Mouse (Mus musculus): ENCODE measurements around the gene Snrpb. TPM values are rescaled to one million over a fixed set of nuclear protein-coding genes. Genes with fewer than 3 reads are reported as not detected.

The Snrpb gene
- total and polyA plus RNA-seq, 3 experiments = 590 to 1,572 (median 810) TPM

GRCm38 (mm10) chr2:130155851-130156250, 23.4 kb downstream of the Snrpb start:
- no peak for DNase-seq (ENCODE audit: low read depth, low spot score)
- Histone ChIP-seq H3K36me3 (ENCODE audit: control insufficient read depth in 1 of 2, insufficient read depth in 2 of 2, low read length in 2 of 2) (no peaks in the 10 kb centered on the region; a peak in 1 of 4 replicates), H3K79me2 (ENCODE audit: control insufficient read depth, insufficient read depth, low read length, poor library complexity) (no peaks in the 10 kb centered on the region), H3K4me1 (ENCODE audit: control insufficient read depth in 1 of 2, insufficient read depth in 2 of 2, low read length in 2 of 2) (peaks cover 0 to 5% of the 10 kb centered on the region in 2 experiments; a peak in 3 of 4 replicates), H3K4me3 (ENCODE audit: control insufficient read depth in 1 of 2, insufficient read depth in 1 of 2, low read depth in 2 of 2, low read length in 2 of 2) (no peak overlapping the region), H3K9ac (ENCODE audit: control insufficient read depth, low read depth, low read length, poor library complexity, severe bottlenecking) (no peak overlapping the region), H3K9me3 (replicated peaks; ENCODE audit: insufficient read depth, low read length) (no peaks in the 10 kb centered on the region), H3K27ac (ENCODE audit: control insufficient read depth, low read depth, low read length) (no peak overlapping the region), H3K27me3 (ENCODE audit: control insufficient read depth in 1 of 2, insufficient read depth in 2 of 2, low read length in 2 of 2) (peaks cover 0 to 2% of the 10 kb centered on the region in 2 experiments; a peak in 3 of 4 replicates)
- TF ChIP-seq POLR2AphosphoS5 (IDR thresholded peaks at IDR 0.05; ENCODE audit: borderline replicate concordance, low read depth, low read length) (no peak), ELF1 (IDR thresholded peaks at IDR 0.05; ENCODE audit: low read depth, low read length) (no peak), USF1 (IDR thresholded peaks at IDR 0.05; ENCODE audit: low read depth, low read length) (no peak), KAT2A (conservative IDR thresholded peaks at IDR 0.05; ENCODE audit: low read depth, low read length) (no peak), TCF12 (IDR thresholded peaks at IDR 0.05; ENCODE audit: low read depth, low read length) (no peak), ZMIZ1 (IDR thresholded peaks at IDR 0.05; ENCODE audit: low read depth, low read length) (no peak), CHD1 (IDR thresholded peaks at IDR 0.05; ENCODE audit: low read depth, low read length) (no peak), HCFC1 (IDR thresholded peaks at IDR 0.05; ENCODE audit: low read depth, low read length) (no peak), MYC (IDR thresholded peaks at IDR 0.05; ENCODE audit: low read depth, low read length) (no peak), SMC3 (IDR thresholded peaks at IDR 0.05; ENCODE audit: low read depth, low read length) (no peak), ZNF384 (IDR thresholded peaks at IDR 0.05; ENCODE audit: low read depth, low read length) (no peak), GATA1 (IDR thresholded peaks at IDR 0.05; ENCODE audit: low read depth, low read length) (no peak), TBP (IDR thresholded peaks at IDR 0.05; ENCODE audit: low read depth, low read length) (no peak), GABPA (IDR thresholded peaks at IDR 0.05; ENCODE audit: low read depth, low read length) (no peak), POLR2AphosphoS2 (IDR thresholded peaks at IDR 0.05; ENCODE audit: low read length) (no peak), RCOR1 (IDR thresholded peaks at IDR 0.05; ENCODE audit: low read depth, low read length) (no peak), CTCF (IDR thresholded peaks at IDR 0.05 in 2 of 3, conservative IDR thresholded peaks at IDR 0.05 in 1 of 3; ENCODE audit: control insufficient read depth in 1 of 3, insufficient read depth in 1 of 3, low read depth in 2 of 3, low read length in 3 of 3, poor library complexity in 1 of 3, severe bottlenecking in 1 of 3) (no peak)

GRCm38 (mm10) chr2:130155171-130155570, 24.0 kb downstream of the Snrpb start:
- Histone ChIP-seq H3K36me3 (ENCODE audit: control insufficient read depth in 1 of 2, insufficient read depth in 2 of 2, low read length in 2 of 2) (no peaks in the 10 kb centered on the region; a peak in 1 of 4 replicates), H3K79me2 (ENCODE audit: control insufficient read depth, insufficient read depth, low read length, poor library complexity) (no peaks in the 10 kb centered on the region), H3K4me3 (ENCODE audit: control insufficient read depth in 1 of 2, insufficient read depth in 1 of 2, low read depth in 2 of 2, low read length in 2 of 2) (no peak overlapping the region), H3K4me1 (ENCODE audit: control insufficient read depth in 1 of 2, insufficient read depth in 2 of 2, low read length in 2 of 2) (peaks cover 0 to 5% of the 10 kb centered on the region in 2 experiments; a peak in 3 of 4 replicates), H3K27me3 (ENCODE audit: control insufficient read depth in 1 of 2, insufficient read depth in 2 of 2, low read length in 2 of 2) (peaks cover 0 to 4% of the 10 kb centered on the region in 2 experiments; a peak in 3 of 4 replicates), H3K9me3 (replicated peaks; ENCODE audit: insufficient read depth, low read length) (no peaks in the 10 kb centered on the region), H3K27ac (ENCODE audit: control insufficient read depth, low read depth, low read length) (no peak overlapping the region), H3K9ac (ENCODE audit: control insufficient read depth, low read depth, low read length, poor library complexity, severe bottlenecking) (no peak overlapping the region)
- TF ChIP-seq BHLHE40 (IDR thresholded peaks at IDR 0.05; ENCODE audit: borderline replicate concordance, low read depth, low read length) (no peak), KAT2A (conservative IDR thresholded peaks at IDR 0.05; ENCODE audit: low read depth, low read length) (no peak), USF1 (IDR thresholded peaks at IDR 0.05; ENCODE audit: low read depth, low read length) (no peak), POLR2AphosphoS2 (IDR thresholded peaks at IDR 0.05; ENCODE audit: low read length) (no peak), MYC (IDR thresholded peaks at IDR 0.05; ENCODE audit: low read depth, low read length) (no peak), HCFC1 (IDR thresholded peaks at IDR 0.05; ENCODE audit: low read depth, low read length) (no peak), CHD2 (IDR thresholded peaks at IDR 0.05; ENCODE audit: low read length) (no peak)
- no peak for DNase-seq (ENCODE audit: low read depth, low spot score)
